In the genomic region with DNA sequence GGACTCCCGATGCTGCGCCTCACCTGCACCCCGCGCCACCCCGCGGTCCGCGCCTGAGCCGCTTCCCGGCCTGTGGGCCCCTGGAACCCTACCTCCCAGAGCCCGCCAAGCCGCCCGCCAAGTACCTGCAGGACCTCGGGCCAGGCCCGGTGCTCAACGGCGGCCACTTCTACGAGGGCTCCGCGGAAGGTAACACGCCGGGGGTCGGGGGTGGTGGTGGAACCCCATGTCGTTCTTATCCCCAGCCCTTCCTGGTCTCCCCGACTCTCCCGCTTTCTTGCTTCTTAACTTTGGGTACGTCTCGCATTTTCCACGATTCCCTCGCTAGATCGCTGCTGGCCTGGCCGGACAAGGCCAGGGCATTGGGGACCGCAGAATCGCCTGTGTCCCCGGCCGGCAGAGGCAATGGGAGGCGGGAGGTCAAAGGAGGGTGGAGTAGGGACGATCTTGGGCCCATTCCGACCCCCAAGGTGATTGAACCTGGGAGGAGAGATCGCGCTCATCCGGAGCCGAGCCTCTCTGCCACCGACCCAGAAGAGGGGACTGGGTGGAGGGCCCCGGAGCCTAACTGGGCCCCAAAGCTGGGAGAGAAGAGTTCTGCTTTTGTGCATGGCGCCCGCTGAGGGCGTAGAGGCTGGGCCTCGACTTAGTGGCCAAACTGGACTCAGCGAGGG, we compare ENCODE assay signal across 9 mouse cellular contexts. TPM values are rescaled to one million over a fixed set of nuclear protein-coding genes. Genes with fewer than 3 reads are reported as not detected.
DNase-seq lines count a peak whose midpoint lies in the region; ATAC-seq lines count a peak whose summit lies in the region.
"Had no signal": no experiment of that assay in that cellular context is flagged by ENCODE, and none has a peak within 500 bp of the region (broad histone marks: within the 10 kb centered on the region; RNA-seq: fewer than 3 reads in every experiment).

No protein-coding gene starts in this region.

- H3K36me3 ChIP-seq in kidney, embryonic 14.5 days (ENCODE audit: control insufficient read depth, insufficient read depth, low read length): no peaks in the 10 kb centered on the region
- no peaks in the 10 kb centered on the region for H3K36me3 ChIP-seq in embryonic facial prominence, embryonic 11.5 days (replicated peaks; ENCODE audit: control insufficient read depth, insufficient read depth, low read depth, low read length)
- H3K36me3 ChIP-seq in hindbrain, embryonic 15.5 days: no peaks in the 10 kb centered on the region
- H3K36me3 ChIP-seq in midbrain, embryonic 16.5 days (ENCODE audit: control insufficient read depth, insufficient read depth, low read length): no peaks in the 10 kb centered on the region
- H3K36me3 ChIP-seq: G1E had no signal

- peaks cover 85% of the 10 kb centered on the region for H3K27me3 ChIP-seq in kidney, embryonic 14.5 days (ENCODE audit: control insufficient read depth, insufficient read depth, low read length)
- peaks cover 41% of the 10 kb centered on the region for H3K27me3 ChIP-seq in embryonic facial prominence, embryonic 11.5 days (ENCODE audit: control insufficient read depth, insufficient read depth, low read length)
- H3K27me3 ChIP-seq in hindbrain, embryonic 15.5 days: peaks cover 74% of the 10 kb centered on the region
- H3K27me3 ChIP-seq in midbrain, embryonic 16.5 days (ENCODE audit: control insufficient read depth, insufficient read depth, low read depth, low read length): peaks cover 50% of the 10 kb centered on the region

- ATAC-seq in kidney, embryonic 14.5 days (ENCODE audit: low FRiP score, low TSS enrichment): no peak
- peak; percentile 13; the same call in 1 of the 2 replicates for ATAC-seq in embryonic facial prominence, embryonic 11.5 days (replicated peaks; ENCODE audit: insufficient number of reproducible peaks, low FRiP score, low TSS enrichment, low read depth)
- ATAC-seq in hindbrain, embryonic 15.5 days (ENCODE audit: low FRiP score, low read depth): no peak
- ATAC-seq in midbrain, embryonic 16.5 days: peak; percentile 41; the same call in 1 of the 2 replicates

- H3K4me3 ChIP-seq in kidney, embryonic 14.5 days (ENCODE audit: low read length): peak overlapping the region; percentile 37
- peak overlapping the region; percentile 56 for H3K4me3 ChIP-seq in embryonic facial prominence, embryonic 11.5 days (ENCODE audit: low read depth, low read length)
- H3K4me3 ChIP-seq in hindbrain, embryonic 15.5 days: peak overlapping the region; percentile 28
- H3K4me3 ChIP-seq in midbrain, embryonic 16.5 days (ENCODE audit: low read depth, low read length): peak overlapping the region; percentile 20

- WGBS in kidney, embryonic 14.5 days: 2% methylated on average over 43 of the region's 50 CpGs
- WGBS in embryonic facial prominence, embryonic 11.5 days: 1% methylated on average over 50 of the region's 50 CpGs
- under 1% methylated on average over 50 of the region's 50 CpGs for WGBS in hindbrain, embryonic 15.5 days
- WGBS in midbrain, embryonic 16.5 days: 1% methylated on average over 48 of the region's 50 CpGs

- H3K9me3 ChIP-seq in kidney, embryonic 14.5 days (ENCODE audit: control insufficient read depth, low read length): no peaks in the 10 kb centered on the region
- no peaks in the 10 kb centered on the region for H3K9me3 ChIP-seq in embryonic facial prominence, embryonic 11.5 days (replicated peaks; ENCODE audit: control insufficient read depth, low read length)
- H3K9me3 ChIP-seq in hindbrain, embryonic 15.5 days: no peaks in the 10 kb centered on the region
- H3K9me3 ChIP-seq in midbrain, embryonic 16.5 days (replicated peaks; ENCODE audit: control insufficient read depth, low read length, poor library complexity, severe bottlenecking): no peaks in the 10 kb centered on the region

- no peak overlapping the region for H3K27ac ChIP-seq in kidney, embryonic 14.5 days (ENCODE audit: low read depth, low read length)
- H3K27ac ChIP-seq in embryonic facial prominence, embryonic 11.5 days (replicated peaks; ENCODE audit: low read depth, low read length): peak overlapping the region; percentile 85
- H3K27ac ChIP-seq in hindbrain, embryonic 15.5 days (replicated peaks): no peak overlapping the region
- no peak overlapping the region for H3K27ac ChIP-seq in midbrain, embryonic 16.5 days (ENCODE audit: low read length)

- H3K4me1 ChIP-seq in kidney, embryonic 14.5 days (ENCODE audit: control insufficient read depth, insufficient read depth, low read length): peaks cover 12% of the 10 kb centered on the region; the same call in 1 of the 2 replicates
- no peaks in the 10 kb centered on the region; the same call in 1 of the 2 replicates for H3K4me1 ChIP-seq in embryonic facial prominence, embryonic 11.5 days (ENCODE audit: control insufficient read depth, insufficient read depth, low read length)
- H3K4me1 ChIP-seq in hindbrain, embryonic 15.5 days (replicated peaks): peaks cover 17% of the 10 kb centered on the region
- peaks cover 8% of the 10 kb centered on the region; the same call in 1 of the 2 replicates for H3K4me1 ChIP-seq in midbrain, embryonic 16.5 days (ENCODE audit: control insufficient read depth, insufficient read depth, low read length)

- H3K4me2 ChIP-seq in kidney, embryonic 14.5 days (replicated peaks; ENCODE audit: low read depth, low read length): peak overlapping the region; percentile 59
- H3K4me2 ChIP-seq in embryonic facial prominence, embryonic 11.5 days (ENCODE audit: low read depth, low read length): peak overlapping the region; percentile 73
- peak overlapping the region; percentile 54 for H3K4me2 ChIP-seq in hindbrain, embryonic 15.5 days
- H3K4me2 ChIP-seq in midbrain, embryonic 16.5 days (ENCODE audit: low read length): peak overlapping the region; percentile 38

- peak overlapping the region; percentile 45; the same call in 1 of the 2 replicates for H3K9ac ChIP-seq in kidney, embryonic 14.5 days (ENCODE audit: low read depth, low read length)
- H3K9ac ChIP-seq in embryonic facial prominence, embryonic 11.5 days (replicated peaks; ENCODE audit: low read length): peak overlapping the region; percentile 75
- no peak overlapping the region; the same call in 1 of the 2 replicates for H3K9ac ChIP-seq in hindbrain, embryonic 15.5 days
- H3K9ac ChIP-seq in midbrain, embryonic 16.5 days (ENCODE audit: low read depth, low read length): no peak overlapping the region

- DNase-seq in kidney, adult 8-10 months: no peak
- DNase-seq in embryonic facial prominence, embryonic 11.5 days (ENCODE audit: low spot score): no peak
- no peak for DNase-seq in yolk sac, embryonic 10.5 days (ENCODE audit: low spot score)
- DNase-seq in thymus, postnatal 10 days (ENCODE audit: low spot score in 2 of 2): no peak
- DNase-seq in ovary, postnatal 36 days (ENCODE audit: low spot score): no peak

RNA-seq across cellular contexts. Expression of gene Alx3, which starts 0.6 kb away (rescaled TPM):
- polyA plus RNA-seq in kidney, embryonic 14.5 days (2014; fragmentation: Nextera tagmentation; extraction: Ambion mirVana): 0.26 TPM in 1 of 2 replicates, not detected in the other
- polyA plus RNA-seq in embryonic facial prominence, embryonic 11.5 days (2014; fragmentation: Nextera tagmentation; extraction: Ambion mirVana): 34.3 and 39.6 TPM in 2 replicates
- polyA plus RNA-seq in hindbrain, embryonic 15.5 days (2015; fragmentation: Nextera tagmentation; extraction: Ambion mirVana): 0.16 and 1.1 TPM in 2 replicates
- 1.0 and 1.5 TPM in 2 replicates for polyA plus RNA-seq in midbrain, embryonic 16.5 days (2015; fragmentation: Nextera tagmentation; extraction: Ambion mirVana)
- polyA plus RNA-seq: G1E had no signal

RNA-seq across cellular contexts. Expression of gene Gm10961, which starts 35.7 kb away (rescaled TPM):
- not detected in 2 replicates for polyA plus RNA-seq in kidney, embryonic 14.5 days (2014; fragmentation: Nextera tagmentation; extraction: Ambion mirVana)
- polyA plus RNA-seq in embryonic facial prominence, embryonic 11.5 days (2014; fragmentation: Nextera tagmentation; extraction: Ambion mirVana): not detected in 2 replicates
- polyA plus RNA-seq in hindbrain, embryonic 15.5 days (2015; fragmentation: Nextera tagmentation; extraction: Ambion mirVana): not detected in 2 replicates
- not detected in 2 replicates for polyA plus RNA-seq in midbrain, embryonic 16.5 days (2015; fragmentation: Nextera tagmentation; extraction: Ambion mirVana)
- polyA plus RNA-seq: G1E had no signal

RNA-seq across cellular contexts. Expression of gene Strip1, which starts 36.1 kb away (rescaled TPM):
- polyA plus RNA-seq in kidney, embryonic 14.5 days (2014; fragmentation: Nextera tagmentation; extraction: Ambion mirVana): 33.3 and 55.0 TPM in 2 replicates
- 75.0 and 80.1 TPM in 2 replicates for polyA plus RNA-seq in embryonic facial prominence, embryonic 11.5 days (2014; fragmentation: Nextera tagmentation; extraction: Ambion mirVana)
- polyA plus RNA-seq in hindbrain, embryonic 15.5 days (2015; fragmentation: Nextera tagmentation; extraction: Ambion mirVana): 141 and 157 TPM in 2 replicates
- 154 and 160 TPM in 2 replicates for polyA plus RNA-seq in midbrain, embryonic 16.5 days (2015; fragmentation: Nextera tagmentation; extraction: Ambion mirVana)

RNA-seq across cellular contexts. Expression of gene Ubl4b, which starts 40.5 kb away (rescaled TPM):
- polyA plus RNA-seq in kidney, embryonic 14.5 days (2014; fragmentation: Nextera tagmentation; extraction: Ambion mirVana): not detected in 2 replicates
- 0.15 and 0.79 TPM in 2 replicates for polyA plus RNA-seq in embryonic facial prominence, embryonic 11.5 days (2014; fragmentation: Nextera tagmentation; extraction: Ambion mirVana)
- not detected in 2 replicates for polyA plus RNA-seq in hindbrain, embryonic 15.5 days (2015; fragmentation: Nextera tagmentation; extraction: Ambion mirVana)
- not detected in 2 replicates for polyA plus RNA-seq in midbrain, embryonic 16.5 days (2015; fragmentation: Nextera tagmentation; extraction: Ambion mirVana)
- polyA plus RNA-seq: G1E had no signal

Comparison
In these comparisons a context has a peak if more than half of its experiments do, and no peak if none do; other contexts are left out.
1. ATAC-seq: peak in embryonic facial prominence, embryonic 11.5 days (single experiment) and midbrain, embryonic 16.5 days (single experiment); none in kidney, embryonic 14.5 days (single experiment) and hindbrain, embryonic 15.5 days (single experiment).
2. H3K9ac ChIP-seq: peak in kidney, embryonic 14.5 days (single experiment) and embryonic facial prominence, embryonic 11.5 days (single experiment); none in hindbrain, embryonic 15.5 days (single experiment) and midbrain, embryonic 16.5 days (single experiment).
3. RNA of gene Alx3, which starts 0.6 kb away (polyA plus RNA-seq): 34.3 to 39.6 TPM in embryonic facial prominence, embryonic 11.5 days; 1.0 to 1.5 TPM in midbrain, embryonic 16.5 days, 0.26 TPM in kidney, embryonic 14.5 days and 0.16 to 1.1 TPM in hindbrain, embryonic 15.5 days; every median in the first group is over 10 times any median in the second.
4. Peak in every context shown above with its lines, with median percentiles within 50 percentile points of each other: H3K4me2 ChIP-seq and H3K4me3 ChIP-seq.